Mouse (Mus musculus) stomach, embryonic 14.5 days (tissue): ENCODE data around the gene Zfp800. TPM values are rescaled to one million over a fixed set of nuclear protein-coding genes. Genes with fewer than 3 reads are reported as not detected.

Source experiments
- ATAC-seq: fragments of 200-750 bp; cut with Nextera tagmentation; 2 replicates; pipeline ENCODE4 v1.8.0; 2017; ENCODE audit warnings: low read depth, moderate TSS enrichment; ENCODE audit not compliant: insufficient number of reproducible peaks, insufficient read depth, low FRiP score
- H3K27ac ChIP-seq: fragments of 300-500 bp; sonication (generic); 2 replicates; pipeline ENCODE4 v1.5.1; 2014; ENCODE audit warnings: mild to moderate bottlenecking, low read length, moderate library complexity, mixed read lengths
- H3K27me3 ChIP-seq: fragments of 300-500 bp; sonication (generic); 2 replicates; pipeline ENCODE4 v1.6.1; 2014; ENCODE audit warnings: low read length, control low read depth, mixed read lengths; ENCODE audit not compliant: control insufficient read depth, insufficient read depth
- H3K36me3 ChIP-seq: fragments of 300-500 bp; sonication (generic); 2 replicates; pipeline ENCODE4 v1.6.1; 2014; ENCODE audit warnings: mild to moderate bottlenecking, control low read depth, low read length, moderate library complexity, mixed read lengths; ENCODE audit not compliant: control insufficient read depth, insufficient read depth
- H3K4me1 ChIP-seq: fragments of 300-500 bp; sonication (generic); 2 replicates; pipeline ENCODE4 v1.6.1; 2014; ENCODE audit warnings: low read length, control low read depth, mixed read lengths; ENCODE audit not compliant: control insufficient read depth, insufficient read depth
- H3K4me2 ChIP-seq: fragments of 300-500 bp; sonication (generic); replicated peaks from 2 replicates; pipeline ENCODE4 v1.6.1; 2014; ENCODE audit warnings: low read depth, low read length, control low read depth
- H3K4me3 ChIP-seq: fragments of 300-500 bp; sonication (generic); 2 replicates; pipeline ENCODE4 v1.5.1; 2014; ENCODE audit warnings: low read depth, low read length, control low read depth
- H3K9ac ChIP-seq: fragments of 300-500 bp; sonication (generic); replicated peaks from 2 replicates; pipeline ENCODE4 v1.6.1; 2014; ENCODE audit warnings: low read depth, mild to moderate bottlenecking, control low read depth, low read length, moderate library complexity, mixed read lengths
- H3K9me3 ChIP-seq: fragments of 300-500 bp; sonication (generic); 2 replicates; pipeline ENCODE4 v1.6.1; 2016; ENCODE audit warnings: low read depth, low read length, control low read depth; ENCODE audit not compliant: control insufficient read depth
- WGBS: fragments of 180-500 bp; shearing (Covaris S2); extraction: QIAGEN DNeasy Blood & Tissue Kit; methylation state at CpG from one replicate; pipeline ENCODE4 v1.1.7; 2014; 5-methylcytosine and 5-hydroxymethylcytosine counted together
- polyA plus RNA-seq: library from polyadenylated mRNA; unstranded; fragments of >200 nt; fragmentation: Nextera tagmentation; extraction: Ambion mirVana; gene quantifications from 2 replicates; pipeline ENCODE4 v1.2.1, GENCODE M21; 2014

Zfp800 gene
- polyA plus RNA-seq, 1 experiment from 2014 or later: 23.3 TPM

- 80% methylated on average over 13 of the region's 13 CpGs for WGBS
- no peaks in the 10 kb centered on the region for H3K27me3 ChIP-seq
- H3K9me3 ChIP-seq: no peaks in the 10 kb centered on the region
- H3K9ac ChIP-seq: no peak overlapping the region
- H3K36me3 ChIP-seq: no peaks in the 10 kb centered on the region
- no peak overlapping the region for H3K4me2 ChIP-seq
- no peak for ATAC-seq
- no peaks in the 10 kb centered on the region for H3K4me1 ChIP-seq
- no peak overlapping the region for H3K4me3 ChIP-seq
- no peak overlapping the region for H3K27ac ChIP-seq
Measured at GRCm38 (mm10) chr6:28318820-28319573, 78.8 kb downstream of the Zfp800 start.

GRCm38 (mm10) chr6:28315208-28315607 lies 82.6 kb downstream of the Zfp800 start:
- no peaks in the 10 kb centered on the region for H3K4me1 ChIP-seq
- WGBS: 83% methylated on average over 3 of the region's 3 CpGs
- H3K9ac ChIP-seq: no peak overlapping the region
- H3K36me3 ChIP-seq: no peaks in the 10 kb centered on the region
- no peak for ATAC-seq
- H3K9me3 ChIP-seq: no peaks in the 10 kb centered on the region
- no peak overlapping the region for H3K27ac ChIP-seq
- no peak overlapping the region for H3K4me2 ChIP-seq
- H3K4me3 ChIP-seq: no peak overlapping the region
- no peaks in the 10 kb centered on the region for H3K27me3 ChIP-seq

- no peak overlapping the region for H3K27ac ChIP-seq
- no peaks in the 10 kb centered on the region for H3K27me3 ChIP-seq
- no peak for ATAC-seq
- H3K36me3 ChIP-seq: no peaks in the 10 kb centered on the region
- H3K4me2 ChIP-seq: no peak overlapping the region
- no peaks in the 10 kb centered on the region for H3K9me3 ChIP-seq
- H3K4me1 ChIP-seq: no peaks in the 10 kb centered on the region
- no peak overlapping the region for H3K9ac ChIP-seq
- no peak overlapping the region for H3K4me3 ChIP-seq
- 56% methylated on average over 2 of the region's 2 CpGs for WGBS
Measured at GRCm38 (mm10) chr6:28312067-28312466, 85.7 kb downstream of the Zfp800 start.

- no peak overlapping the region for H3K27ac ChIP-seq
- H3K4me2 ChIP-seq: no peak overlapping the region
- no peak overlapping the region for H3K9ac ChIP-seq
- no peaks in the 10 kb centered on the region for H3K4me1 ChIP-seq
- no peaks in the 10 kb centered on the region for H3K27me3 ChIP-seq
- no peaks in the 10 kb centered on the region for H3K36me3 ChIP-seq
- no peak for ATAC-seq
- no peaks in the 10 kb centered on the region for H3K9me3 ChIP-seq
- H3K4me3 ChIP-seq: no peak overlapping the region
Measured at GRCm38 (mm10) chr6:28309692-28310091, 88.1 kb downstream of the Zfp800 start.

- H3K36me3 ChIP-seq: no peaks in the 10 kb centered on the region
- no peak for ATAC-seq
- H3K4me2 ChIP-seq: no peak overlapping the region
- no peaks in the 10 kb centered on the region for H3K27me3 ChIP-seq
- no peak overlapping the region for H3K27ac ChIP-seq
- 79% methylated on average over 3 of the region's 3 CpGs for WGBS
- H3K9ac ChIP-seq: no peak overlapping the region
- H3K4me3 ChIP-seq: no peak overlapping the region
- H3K4me1 ChIP-seq: no peaks in the 10 kb centered on the region
- H3K9me3 ChIP-seq: no peaks in the 10 kb centered on the region
Measured at GRCm38 (mm10) chr6:28308929-28309328, 88.9 kb downstream of the Zfp800 start.

- Histone ChIP-seq H3K4me1 (no peaks in the 10 kb centered on the region), H3K27me3 (no peaks in the 10 kb centered on the region), H3K4me3 (no peak overlapping the region), H3K27ac (no peak overlapping the region), H3K36me3 (no peaks in the 10 kb centered on the region), H3K9ac (no peak overlapping the region), H3K4me2 (no peak overlapping the region), H3K9me3 (no peaks in the 10 kb centered on the region)
- WGBS: 68% methylated on average over 2 of the region's 2 CpGs
- ATAC-seq: no peak
Measured at GRCm38 (mm10) chr6:28306702-28307101, 91.1 kb downstream of the Zfp800 start.

- Histone ChIP-seq H3K27me3 (no peaks in the 10 kb centered on the region), H3K4me3 (no peak overlapping the region), H3K9me3 (no peaks in the 10 kb centered on the region), H3K36me3 (no peaks in the 10 kb centered on the region), H3K9ac (no peak overlapping the region), H3K27ac (no peak overlapping the region), H3K4me1 (no peaks in the 10 kb centered on the region), H3K4me2 (no peak overlapping the region)
- ATAC-seq: no peak
- WGBS: 23% methylated on average over 8 of the region's 8 CpGs
Measured at GRCm38 (mm10) chr6:28296306-28296705, 101.5 kb downstream of the Zfp800 start.

GRCm38 (mm10) chr6:28295581-28295980 lies 102.2 kb downstream of the Zfp800 start:
- no peak for ATAC-seq
- H3K36me3 ChIP-seq: no peaks in the 10 kb centered on the region
- no peak overlapping the region for H3K4me2 ChIP-seq
- no peak overlapping the region for H3K27ac ChIP-seq
- no peaks in the 10 kb centered on the region for H3K9me3 ChIP-seq
- no peaks in the 10 kb centered on the region for H3K4me1 ChIP-seq
- 72% methylated on average over 7 of the region's 7 CpGs for WGBS
- H3K4me3 ChIP-seq: no peak overlapping the region
- no peak overlapping the region for H3K9ac ChIP-seq
- H3K27me3 ChIP-seq: no peaks in the 10 kb centered on the region

- H3K9me3 ChIP-seq: no peaks in the 10 kb centered on the region
- no peak overlapping the region for H3K4me2 ChIP-seq
- H3K4me3 ChIP-seq: no peak overlapping the region
- no peak overlapping the region for H3K27ac ChIP-seq
- no peak for ATAC-seq
- H3K36me3 ChIP-seq: no peaks in the 10 kb centered on the region
- H3K4me1 ChIP-seq: no peaks in the 10 kb centered on the region
- H3K27me3 ChIP-seq: no peaks in the 10 kb centered on the region
- 82% methylated on average over 6 of the region's 6 CpGs for WGBS
- no peak overlapping the region for H3K9ac ChIP-seq
Measured at GRCm38 (mm10) chr6:28292810-28293209, 105.0 kb downstream of the Zfp800 start.
